Mouse (Mus musculus) limb, embryonic 11.5 days (tissue): ENCODE data around the gene Akap2. TPM values are rescaled to one million over a fixed set of nuclear protein-coding genes. Genes with fewer than 3 reads are reported as not detected.

ENCODE experiments used
- ATAC-seq: fragments of 200-750 bp; cut with Nextera tagmentation; 2 replicates; pipeline ENCODE4 v1.8.0; 2017; ENCODE audit warnings: low read depth; ENCODE audit not compliant: insufficient number of reproducible peaks, low FRiP score, low TSS enrichment
- DNase-seq: peaks from one replicate; pipeline ENCODE4 v3.0.0-alpha.2; 2015; ENCODE audit warnings: low spot score
- H3K27ac ChIP-seq: fragments of 300-500 bp; sonication (generic); replicated peaks from 2 replicates; pipeline ENCODE4 v1.5.1; 2014; ENCODE audit warnings: low read depth, mild to moderate bottlenecking, low read length
- H3K27me3 ChIP-seq: fragments of 300-500 bp; sonication (generic); 2 replicates; pipeline ENCODE4 v1.6.1; 2014; ENCODE audit warnings: mild to moderate bottlenecking, low read length, mixed read lengths; ENCODE audit not compliant: control insufficient read depth, insufficient read depth
- H3K36me3 ChIP-seq: fragments of 300-500 bp; sonication (generic); 2 replicates; pipeline ENCODE4 v1.6.1; 2014; ENCODE audit warnings: mild to moderate bottlenecking, low read length, moderate library complexity, mixed read lengths; ENCODE audit not compliant: control insufficient read depth, insufficient read depth
- H3K4me1 ChIP-seq: fragments of 300-500 bp; sonication (generic); 2 replicates; pipeline ENCODE4 v1.6.1; 2014; ENCODE audit warnings: low read length, mixed read lengths; ENCODE audit not compliant: control insufficient read depth, insufficient read depth
- H3K4me2 ChIP-seq: fragments of 300-500 bp; sonication (generic); 2 replicates; pipeline ENCODE4 v1.6.1; 2014; ENCODE audit warnings: low read depth, mild to moderate bottlenecking, moderate library complexity; ENCODE audit not compliant: severe bottlenecking
- H3K4me3 ChIP-seq: fragments of 300-500 bp; sonication (generic); 2 replicates; pipeline ENCODE4 v1.5.1; 2014; ENCODE audit warnings: low read depth, low read length
- H3K9ac ChIP-seq: fragments of 300-500 bp; sonication (generic); 2 replicates; pipeline ENCODE4 v1.6.1; 2014; ENCODE audit warnings: mild to moderate bottlenecking, low read length
- H3K9me3 ChIP-seq: fragments of 300-500 bp; sonication (generic); 2 replicates; pipeline ENCODE4 v1.6.1; 2016; ENCODE audit warnings: low read length; ENCODE audit not compliant: control insufficient read depth
- WGBS: fragments of 180-500 bp; shearing (Covaris S2); extraction: QIAGEN DNeasy Blood & Tissue Kit; methylation state at CpG from one replicate; pipeline ENCODE4 v1.1.7; 2014; 5-methylcytosine and 5-hydroxymethylcytosine counted together
- polyA plus RNA-seq: library from polyadenylated mRNA; unstranded; fragments of >200 nt; fragmentation: Nextera tagmentation; extraction: Ambion mirVana; gene quantifications from 2 replicates; pipeline ENCODE4 v1.2.1, GENCODE M21; 2014

Gene Akap2
- polyA plus RNA-seq, 1 experiment from 2014 or later: 32.8 TPM

DNA sequence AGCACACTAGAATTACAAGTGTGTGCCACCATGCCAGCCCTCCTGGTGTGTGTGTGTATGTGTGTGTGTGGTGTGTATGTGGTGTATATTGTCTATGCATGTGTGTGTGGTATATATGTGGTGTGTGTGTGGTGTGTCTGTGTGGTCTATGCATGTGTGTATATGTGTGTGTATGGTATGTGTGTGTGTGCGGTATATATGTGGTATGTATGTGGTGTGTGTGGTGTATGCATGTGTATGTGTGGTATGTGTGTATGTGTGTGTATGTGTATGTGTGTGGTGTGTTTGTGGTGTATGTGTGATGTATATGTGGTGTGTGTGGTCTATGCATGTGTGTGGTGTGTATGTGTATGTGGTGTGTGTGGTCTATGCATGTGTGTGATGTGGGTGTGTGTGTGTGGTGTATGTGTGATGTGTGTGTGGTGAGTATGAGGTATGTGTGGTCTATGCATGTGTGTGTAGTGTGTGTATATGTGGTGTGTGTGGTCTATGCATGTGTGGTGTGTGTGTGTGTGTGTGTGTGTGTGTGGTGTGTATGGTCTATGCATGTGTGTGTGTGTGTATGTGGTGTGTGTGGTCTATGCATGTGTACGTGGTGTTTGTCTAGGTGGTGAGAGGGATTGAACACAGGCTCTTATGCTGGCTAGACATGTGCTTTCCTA is 54.2 kb downstream of the Akap2 start:
- Histone ChIP-seq H3K9me3 (no peaks in the 10 kb centered on the region), H3K4me1 (no peaks in the 10 kb centered on the region), H3K4me3 (no peak overlapping the region), H3K36me3 (no peaks in the 10 kb centered on the region), H3K9ac (no peak overlapping the region), H3K4me2 (no peak overlapping the region), H3K27me3 (no peaks in the 10 kb centered on the region), H3K27ac (no peak overlapping the region)
- ATAC-seq: peak; percentile 44; the same call in 1 of the 2 replicates
- DNase-seq: no peak
- 88% methylated on average over 2 of the region's 2 CpGs for WGBS

DNA sequence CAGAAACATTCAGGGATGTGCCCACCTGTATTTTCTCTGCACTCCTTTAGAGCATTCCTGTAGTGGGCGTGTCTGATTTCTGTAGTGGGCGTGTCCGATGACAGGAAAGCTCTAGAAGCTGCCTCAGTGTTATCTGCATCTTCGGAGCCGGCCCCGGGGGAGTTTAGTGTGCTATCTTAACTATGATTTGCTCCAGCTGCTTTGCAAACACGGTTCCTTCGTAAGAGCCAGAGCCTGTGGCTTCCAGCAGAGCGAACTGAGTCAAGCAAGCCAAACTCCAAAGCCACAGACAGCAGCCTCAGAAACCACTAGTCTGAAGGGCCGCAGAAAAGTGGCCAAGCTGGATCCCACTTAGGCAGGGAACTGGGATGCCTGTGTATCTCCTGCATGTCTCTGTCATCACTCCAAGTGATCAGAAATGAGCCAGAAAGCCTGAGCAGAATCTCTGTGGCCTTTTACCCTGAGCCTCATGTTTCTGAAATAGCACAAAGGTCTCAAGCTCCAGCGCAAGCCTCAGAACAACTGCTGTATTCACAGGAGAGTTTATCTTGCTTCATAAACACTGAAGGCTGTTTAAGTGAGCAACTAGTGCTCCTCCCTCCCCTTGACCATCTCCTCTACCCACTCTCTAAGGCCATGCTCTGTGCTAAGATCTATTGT is 55.5 kb downstream of the Akap2 start:
- Histone ChIP-seq H3K27ac (no peak overlapping the region), H3K9me3 (no peaks in the 10 kb centered on the region), H3K4me1 (no peaks in the 10 kb centered on the region), H3K4me3 (no peak overlapping the region), H3K36me3 (no peaks in the 10 kb centered on the region), H3K4me2 (no peak overlapping the region), H3K27me3 (no peaks in the 10 kb centered on the region), H3K9ac (no peak overlapping the region)
- ATAC-seq (no peak), DNase-seq (no peak)
- 62% methylated on average over 11 of the region's 11 CpGs for WGBS

DNA sequence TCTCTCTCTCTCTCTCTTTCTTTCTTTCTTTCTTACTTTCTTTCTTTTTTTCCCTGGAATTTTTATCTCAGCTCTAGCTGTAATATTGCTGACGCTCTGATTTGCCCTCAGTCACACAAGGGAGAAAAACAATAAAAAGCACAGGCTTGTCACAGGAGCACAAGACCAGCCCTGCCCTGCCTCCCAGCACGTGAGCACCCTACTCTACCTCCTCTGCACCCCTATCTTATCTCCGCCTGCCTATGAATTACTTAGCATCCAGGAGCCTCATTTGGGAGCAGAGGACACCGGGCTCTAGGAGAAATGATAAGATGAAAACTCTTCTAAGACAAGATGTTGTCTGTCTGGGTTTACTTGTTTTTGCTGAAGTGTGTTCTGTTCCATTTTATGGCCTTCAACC is 57.1 kb downstream of the Akap2 start:
- no peak overlapping the region for H3K9ac ChIP-seq
- no peaks in the 10 kb centered on the region for H3K9me3 ChIP-seq
- no peak for ATAC-seq
- H3K4me3 ChIP-seq: no peak overlapping the region
- 54% methylated on average over 4 of the region's 4 CpGs for WGBS
- no peaks in the 10 kb centered on the region for H3K36me3 ChIP-seq
- DNase-seq: no peak
- no peak overlapping the region for H3K27ac ChIP-seq
- no peaks in the 10 kb centered on the region for H3K27me3 ChIP-seq
- no peak overlapping the region for H3K4me2 ChIP-seq
- no peaks in the 10 kb centered on the region for H3K4me1 ChIP-seq

DNA sequence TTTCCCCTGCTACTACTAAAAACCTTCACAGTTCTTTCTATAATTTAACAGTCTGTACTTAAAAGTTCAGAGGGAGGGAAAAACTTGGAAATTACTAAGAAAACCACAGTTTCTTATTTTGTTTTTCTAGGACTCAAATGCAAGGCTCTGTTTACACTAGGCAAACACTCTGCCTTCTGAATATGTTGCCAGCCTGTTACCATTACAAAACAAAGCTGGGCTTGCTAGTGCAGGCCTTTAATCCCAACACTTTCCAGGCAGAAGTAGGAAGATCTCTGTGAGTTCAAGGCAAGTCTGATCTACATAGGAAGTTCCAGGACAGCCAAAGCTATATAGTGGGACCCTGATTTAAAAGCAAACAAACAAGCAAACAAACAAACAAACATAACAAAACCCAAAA is 58.1 kb downstream of the Akap2 start:
- Histone ChIP-seq H3K4me3 (no peak overlapping the region), H3K9me3 (no peaks in the 10 kb centered on the region), H3K4me2 (no peak overlapping the region), H3K27ac (no peak overlapping the region), H3K27me3 (no peaks in the 10 kb centered on the region), H3K36me3 (no peaks in the 10 kb centered on the region), H3K9ac (no peak overlapping the region), H3K4me1 (no peaks in the 10 kb centered on the region)
- ATAC-seq (no peak), DNase-seq (no peak)

DNA sequence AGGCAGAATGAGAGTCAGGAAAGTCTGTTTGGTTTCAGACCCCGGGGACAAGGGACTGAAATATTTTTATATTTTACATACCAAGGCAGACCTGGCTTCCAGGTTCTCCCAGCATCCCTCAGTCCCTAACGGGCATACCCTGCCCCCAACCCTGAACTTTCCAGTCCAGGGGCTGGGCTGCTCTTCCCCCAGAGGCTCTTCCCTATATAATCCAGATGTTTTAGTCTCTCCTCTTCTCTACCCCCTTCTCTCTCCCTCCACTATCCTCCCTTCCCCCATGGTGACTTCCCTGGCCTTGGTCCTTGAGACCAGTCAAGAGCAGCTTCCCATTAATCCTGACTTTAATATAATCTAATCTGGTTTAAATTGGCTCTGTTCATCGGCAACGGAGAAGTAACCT is 62.9 kb downstream of the Akap2 start:
- Histone ChIP-seq H3K9ac (no peak overlapping the region), H3K27me3 (peaks cover 12% of the 10 kb centered on the region), H3K4me2 (peak overlapping the region; percentile 35; the same call in 1 of the 2 replicates), H3K9me3 (no peaks in the 10 kb centered on the region; the same call in 1 of the 2 replicates), H3K4me3 (no peak overlapping the region), H3K27ac (no peak overlapping the region; the same call in 1 of the 2 replicates), H3K4me1 (peaks cover 14% of the 10 kb centered on the region), H3K36me3 (no peaks in the 10 kb centered on the region)
- ATAC-seq: no peak
- 14% methylated on average over 4 of the region's 4 CpGs for WGBS
- no peak for DNase-seq

DNA sequence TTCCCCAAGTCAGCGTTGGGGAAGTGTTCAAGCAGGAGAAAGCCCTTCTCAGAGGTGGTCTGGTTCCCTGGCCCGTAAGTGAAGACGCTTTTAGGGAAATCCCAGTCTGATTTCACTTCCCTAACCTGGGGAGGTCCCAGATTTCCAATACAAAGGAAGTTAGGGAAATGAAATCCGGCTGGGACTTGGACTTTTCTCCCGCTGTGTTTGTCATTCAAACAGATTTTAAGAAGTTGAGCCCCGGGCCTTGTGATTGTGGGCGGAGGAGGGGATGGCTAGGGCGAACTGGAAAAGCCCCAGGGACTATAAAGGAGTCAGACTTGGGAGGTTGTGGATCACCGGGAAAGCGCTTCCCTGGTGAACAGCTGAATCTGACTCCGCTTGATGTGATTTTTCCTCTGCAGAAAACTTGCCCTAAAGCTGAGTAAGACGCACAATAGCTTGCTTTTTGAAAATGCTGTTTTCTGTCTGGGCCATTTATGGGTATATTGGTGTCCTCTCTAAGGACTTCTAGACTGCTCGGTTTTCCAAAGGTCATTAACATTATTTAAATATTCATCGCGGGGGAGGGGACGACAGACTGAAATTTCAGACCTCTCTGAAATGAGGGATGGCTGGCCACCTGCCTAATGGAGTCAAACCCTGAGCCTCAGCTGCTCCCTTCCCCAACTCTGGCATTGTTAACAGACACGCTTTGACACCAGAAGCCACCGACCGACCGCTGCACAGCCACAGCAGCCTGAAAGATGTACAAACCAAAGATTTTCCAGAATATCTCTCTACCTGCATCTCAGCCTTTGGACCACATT is 63.6 kb downstream of the Akap2 start:
- H3K36me3 ChIP-seq: no peaks in the 10 kb centered on the region
- H3K27ac ChIP-seq: no peak overlapping the region; the same call in 1 of the 2 replicates
- no peak overlapping the region for H3K9ac ChIP-seq
- WGBS: 3% methylated on average over 20 of the region's 20 CpGs
- H3K9me3 ChIP-seq: no peaks in the 10 kb centered on the region; the same call in 1 of the 2 replicates
- DNase-seq (peak; percentile 48), ATAC-seq (0 out of 2 replicates have a peak, but pooled peaks have one; percentile 14)
- peak overlapping the region; percentile 35; the same call in 1 of the 2 replicates for H3K4me2 ChIP-seq
- H3K4me1 ChIP-seq: peaks cover 14% of the 10 kb centered on the region
- H3K4me3 ChIP-seq: no peak overlapping the region
- H3K27me3 ChIP-seq: peaks cover 12% of the 10 kb centered on the region

DNA sequence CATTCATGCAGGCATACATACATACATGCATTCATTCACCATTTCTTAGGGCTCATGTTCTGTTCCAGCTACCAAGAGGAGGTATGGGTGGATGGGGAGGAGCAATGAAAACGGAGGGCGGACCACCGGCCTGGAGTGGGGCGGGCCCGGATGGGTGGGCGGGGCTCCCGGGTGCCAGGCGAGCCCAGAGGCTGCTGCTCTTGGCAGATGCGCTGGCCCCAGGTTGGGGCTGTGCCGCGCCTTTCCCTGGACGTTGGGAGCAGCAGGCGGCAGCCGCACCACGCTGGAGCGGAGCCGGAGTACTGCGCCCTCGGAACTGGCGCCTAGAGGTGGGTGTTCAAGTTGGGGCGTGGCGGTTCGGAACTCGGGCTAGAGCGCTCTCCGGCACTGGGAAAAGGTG is 64.5 kb downstream of the Akap2 start:
- Histone ChIP-seq H3K4me1 (peaks cover 14% of the 10 kb centered on the region), H3K36me3 (no peaks in the 10 kb centered on the region), H3K4me3 (peak overlapping the region; percentile 41), H3K4me2 (peak overlapping the region; percentile 80), H3K27ac (no peak overlapping the region), H3K9me3 (no peaks in the 10 kb centered on the region; the same call in 1 of the 2 replicates), H3K27me3 (peaks cover 12% of the 10 kb centered on the region), H3K9ac (peak overlapping the region; percentile 52)
- DNase-seq (peak; percentile 76), ATAC-seq (peak; percentile 83)
- WGBS: under 1% methylated on average over 26 of the region's 26 CpGs
